Mouse (Mus musculus) embryonic facial prominence, embryonic 13.5 days (tissue): ENCODE data around the gene Rgs7. TPM values are rescaled to one million over a fixed set of nuclear protein-coding genes. Genes with fewer than 3 reads are reported as not detected.

Source experiments
- ATAC-seq: fragments of 200-750 bp; cut with Nextera tagmentation; 2 replicates; pipeline ENCODE4 v1.8.0; 2017; ENCODE audit warnings: low read depth; ENCODE audit not compliant: insufficient number of reproducible peaks, insufficient read depth, low FRiP score, low TSS enrichment
- H3K27ac ChIP-seq: fragments of 300-500 bp; sonication (generic); 2 replicates; pipeline ENCODE4 v1.5.1; 2015; ENCODE audit warnings: moderate library complexity, mild to moderate bottlenecking, inconsistent platforms
- H3K27me3 ChIP-seq: fragments of 300-500 bp; sonication (generic); 2 replicates; pipeline ENCODE4 v1.6.1; 2015; ENCODE audit warnings: mild to moderate bottlenecking, inconsistent platforms
- H3K36me3 ChIP-seq: fragments of 300-500 bp; sonication (generic); 2 replicates; pipeline ENCODE4 v1.6.1; 2015; ENCODE audit warnings: mild to moderate bottlenecking, inconsistent platforms
- H3K4me1 ChIP-seq: fragments of 300-500 bp; sonication (generic); 2 replicates; pipeline ENCODE4 v1.6.1; 2015; ENCODE audit warnings: inconsistent platforms
- H3K4me2 ChIP-seq: fragments of 300-500 bp; sonication (generic); 2 replicates; pipeline ENCODE4 v1.6.1; 2015; ENCODE audit warnings: moderate library complexity, mild to moderate bottlenecking, inconsistent platforms
- H3K4me3 ChIP-seq: fragments of 300-500 bp; sonication (generic); 2 replicates; pipeline ENCODE4 v1.5.1; 2015; ENCODE audit warnings: mild to moderate bottlenecking, inconsistent platforms
- H3K9ac ChIP-seq: fragments of 300-500 bp; sonication (generic); 2 replicates; pipeline ENCODE4 v1.6.1; 2015; ENCODE audit warnings: mild to moderate bottlenecking, inconsistent platforms
- H3K9me3 ChIP-seq: fragments of 300-500 bp; sonication (generic); 2 replicates; pipeline ENCODE4 v1.6.1; 2016; ENCODE audit warnings: inconsistent platforms
- WGBS: fragments of 180-500 bp; shearing (Covaris S2); methylation state at CpG from one replicate; pipeline ENCODE4 v1.1.7; 2015; ENCODE audit warnings: mixed read lengths; 5-methylcytosine and 5-hydroxymethylcytosine counted together
- polyA plus RNA-seq: library from polyadenylated mRNA; unstranded; fragments of >200 nt; fragmentation: Nextera tagmentation; extraction: Ambion mirVana; gene quantifications from 2 replicates; pipeline ENCODE4 v1.2.1, GENCODE M21; 2015

The Rgs7 gene
- polyA plus RNA-seq, 1 experiment from 2014 or later: 3.2 TPM

GRCm38 (mm10) chr1:175300404-175300803 is 191.9 kb downstream of the Rgs7 start:
- Histone ChIP-seq H3K36me3 (no peaks in the 10 kb centered on the region), H3K4me3 (no peak overlapping the region), H3K9me3 (no peaks in the 10 kb centered on the region), H3K27ac (no peak overlapping the region), H3K4me1 (no peaks in the 10 kb centered on the region), H3K27me3 (no peaks in the 10 kb centered on the region), H3K4me2 (no peak overlapping the region), H3K9ac (no peak overlapping the region)
- ATAC-seq: no peak
- 46% methylated on average over 3 of the region's 3 CpGs for WGBS

- whole genome bisulfite sequencing: 92% methylated on average over 2 of the region's 2 CpGs
- Histone ChIP-seq H3K9ac (no peak overlapping the region), H3K4me3 (no peak overlapping the region), H3K4me1 (no peaks in the 10 kb centered on the region), H3K9me3 (no peaks in the 10 kb centered on the region), H3K27me3 (no peaks in the 10 kb centered on the region), H3K36me3 (no peaks in the 10 kb centered on the region), H3K4me2 (no peak overlapping the region), H3K27ac (no peak overlapping the region)
- no peak for ATAC-seq
Observed at GRCm38 (mm10) chr1:175299603-175300397, 192.5 kb downstream of the Rgs7 start.

GRCm38 (mm10) chr1:175296906-175297305 is 195.4 kb downstream of the Rgs7 start:
- H3K27ac ChIP-seq: no peak overlapping the region
- 92% methylated on average over 1 of the region's 1 CpGs for WGBS
- no peaks in the 10 kb centered on the region for H3K9me3 ChIP-seq
- no peak overlapping the region for H3K4me3 ChIP-seq
- ATAC-seq: no peak
- H3K36me3 ChIP-seq: no peaks in the 10 kb centered on the region
- no peak overlapping the region for H3K9ac ChIP-seq
- no peaks in the 10 kb centered on the region for H3K27me3 ChIP-seq
- no peaks in the 10 kb centered on the region for H3K4me1 ChIP-seq
- H3K4me2 ChIP-seq: no peak overlapping the region

- ATAC-seq: no peak
- Histone ChIP-seq H3K4me2 (no peak overlapping the region), H3K27ac (no peak overlapping the region), H3K4me3 (no peak overlapping the region), H3K27me3 (no peaks in the 10 kb centered on the region), H3K9ac (no peak overlapping the region), H3K9me3 (no peaks in the 10 kb centered on the region), H3K36me3 (no peaks in the 10 kb centered on the region), H3K4me1 (no peaks in the 10 kb centered on the region)
- 83% methylated on average over 1 of the region's 1 CpGs for WGBS
Observed at GRCm38 (mm10) chr1:175290072-175290471, 202.2 kb downstream of the Rgs7 start.

DNA sequence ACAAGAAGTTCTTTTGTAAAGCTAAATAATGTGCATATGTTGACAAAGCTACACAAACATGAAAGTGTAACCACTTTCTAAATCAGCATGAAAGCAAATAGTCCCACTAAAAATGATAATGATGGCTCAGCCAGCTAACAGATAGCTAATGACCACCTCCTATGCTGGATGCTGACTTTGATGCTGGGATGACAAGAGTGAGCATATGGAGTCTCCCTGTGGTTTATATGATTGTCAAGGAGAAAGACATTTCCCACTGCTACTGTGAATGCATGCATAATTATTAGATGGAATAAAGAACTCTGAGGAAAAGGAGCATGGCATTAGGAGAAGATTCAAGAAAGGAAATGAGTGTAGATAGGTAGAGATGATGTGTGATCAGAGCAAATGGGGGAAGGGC is 230.0 kb downstream of the Rgs7 start:
- Histone ChIP-seq H3K27me3 (no peaks in the 10 kb centered on the region), H3K4me3 (no peak overlapping the region), H3K36me3 (no peaks in the 10 kb centered on the region), H3K9me3 (no peaks in the 10 kb centered on the region), H3K9ac (no peak overlapping the region), H3K27ac (no peak overlapping the region), H3K4me2 (no peak overlapping the region), H3K4me1 (no peaks in the 10 kb centered on the region)
- ATAC-seq: no peak

GRCm38 (mm10) chr1:175259374-175259773 is 232.9 kb downstream of the Rgs7 start:
- Histone ChIP-seq H3K9me3 (no peaks in the 10 kb centered on the region), H3K9ac (no peak overlapping the region), H3K4me2 (no peak overlapping the region), H3K36me3 (no peaks in the 10 kb centered on the region), H3K4me3 (no peak overlapping the region), H3K4me1 (no peaks in the 10 kb centered on the region), H3K27me3 (no peaks in the 10 kb centered on the region), H3K27ac (no peak overlapping the region)
- 58% methylated on average over 1 of the region's 1 CpGs for WGBS
- ATAC-seq: no peak

DNA sequence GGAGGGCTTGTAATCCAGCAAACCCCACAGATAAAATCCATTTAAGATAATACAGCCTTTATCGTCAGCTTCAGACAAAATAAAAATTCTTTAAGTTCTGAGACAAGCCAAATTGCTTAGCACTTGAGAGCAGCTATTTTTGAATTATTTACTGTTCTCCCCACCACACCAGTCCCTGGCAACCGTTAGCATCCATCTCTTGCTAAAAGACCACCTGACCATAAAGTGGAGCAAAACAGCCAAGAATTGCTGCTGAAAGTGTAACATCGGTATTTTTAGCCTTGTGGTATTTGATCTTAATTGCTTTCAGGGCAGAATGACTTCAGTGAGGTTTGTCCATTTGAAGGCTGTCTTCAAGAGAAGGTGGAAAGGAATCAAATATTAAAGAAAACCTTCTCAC is 237.1 kb downstream of the Rgs7 start:
- no peak overlapping the region for H3K4me3 ChIP-seq
- H3K27ac ChIP-seq: no peak overlapping the region
- no peaks in the 10 kb centered on the region for H3K9me3 ChIP-seq
- H3K27me3 ChIP-seq: no peaks in the 10 kb centered on the region
- no peak overlapping the region for H3K4me2 ChIP-seq
- no peaks in the 10 kb centered on the region for H3K4me1 ChIP-seq
- no peak for ATAC-seq
- WGBS: 47% methylated on average over 3 of the region's 3 CpGs
- no peak overlapping the region for H3K9ac ChIP-seq
- no peaks in the 10 kb centered on the region for H3K36me3 ChIP-seq

DNA sequence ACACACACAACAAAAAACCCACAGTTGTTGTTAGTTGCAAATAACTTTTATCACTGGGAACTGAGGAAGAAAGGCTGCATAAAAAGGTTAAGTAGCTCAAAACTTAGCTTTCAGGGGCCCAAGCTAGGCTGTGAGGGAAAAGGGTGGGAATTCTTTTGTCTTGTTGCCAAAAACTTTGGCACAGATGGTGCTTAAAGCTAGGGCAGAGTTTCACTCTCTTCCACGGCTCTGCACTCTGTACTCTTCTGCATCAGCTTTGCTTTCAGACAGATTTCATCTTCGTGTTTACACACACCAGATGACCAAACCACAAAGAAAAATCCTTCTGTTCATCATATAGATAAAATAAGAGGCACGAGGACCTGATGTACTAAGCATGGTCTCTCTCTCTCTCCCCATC is 237.6 kb downstream of the Rgs7 start:
- H3K9me3 ChIP-seq: no peaks in the 10 kb centered on the region
- H3K9ac ChIP-seq: no peak overlapping the region
- no peaks in the 10 kb centered on the region for H3K4me1 ChIP-seq
- H3K27me3 ChIP-seq: no peaks in the 10 kb centered on the region
- ATAC-seq: no peak
- WGBS: 33% methylated on average over 3 of the region's 3 CpGs
- no peak overlapping the region for H3K27ac ChIP-seq
- no peak overlapping the region for H3K4me2 ChIP-seq
- no peak overlapping the region for H3K4me3 ChIP-seq
- H3K36me3 ChIP-seq: no peaks in the 10 kb centered on the region

DNA sequence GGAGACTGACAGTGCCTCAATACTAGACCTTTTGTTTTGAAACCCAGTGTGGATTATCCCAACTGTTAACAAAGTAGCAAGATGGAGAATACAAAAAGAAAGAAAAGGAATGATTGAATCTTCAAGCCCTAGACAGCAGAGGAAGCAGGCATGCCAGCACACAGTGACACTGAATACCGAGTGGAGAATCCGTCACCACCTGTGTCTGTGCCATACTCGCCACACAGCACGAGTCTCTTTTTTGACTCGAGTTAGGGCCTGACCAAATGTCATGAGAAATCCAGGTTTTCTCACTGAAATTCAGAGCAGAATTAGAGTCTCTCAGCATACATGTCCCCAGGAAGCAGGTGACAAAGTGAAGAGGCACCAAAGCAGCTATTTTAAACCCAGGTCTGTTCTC is 250.2 kb downstream of the Rgs7 start:
- Histone ChIP-seq H3K4me1 (no peaks in the 10 kb centered on the region), H3K4me2 (no peak overlapping the region), H3K27ac (no peak overlapping the region), H3K27me3 (no peaks in the 10 kb centered on the region), H3K9me3 (no peaks in the 10 kb centered on the region), H3K9ac (no peak overlapping the region), H3K36me3 (no peaks in the 10 kb centered on the region), H3K4me3 (no peak overlapping the region)
- 77% methylated on average over 5 of the region's 5 CpGs for WGBS
- no peak for ATAC-seq

- ATAC-seq: no peak
- no peaks in the 10 kb centered on the region for H3K9me3 ChIP-seq
Observed at GRCm38 (mm10) chr1:175240137-175240536, 252.2 kb downstream of the Rgs7 start.

GRCm38 (mm10) chr1:175221593-175222500 is 270.5 kb downstream of the Rgs7 start:
- H3K9ac ChIP-seq: no peak overlapping the region
- H3K4me1 ChIP-seq: no peaks in the 10 kb centered on the region
- no peaks in the 10 kb centered on the region for H3K9me3 ChIP-seq
- no peaks in the 10 kb centered on the region for H3K27me3 ChIP-seq
- 81% methylated on average over 3 of the region's 3 CpGs for WGBS
- H3K36me3 ChIP-seq: no peaks in the 10 kb centered on the region
- ATAC-seq: no peak
- H3K27ac ChIP-seq: no peak overlapping the region
- no peak overlapping the region for H3K4me3 ChIP-seq
- H3K4me2 ChIP-seq: no peak overlapping the region

More at GRCm38 (mm10) chr1:175240137-175240536, 252.2 kb downstream of the Rgs7 start:
- H3K4me1 ChIP-seq: no peaks in the 10 kb centered on the region
- H3K27ac ChIP-seq: no peak overlapping the region
- 76% methylated on average over 2 of the region's 2 CpGs for WGBS
- H3K27me3 ChIP-seq: no peaks in the 10 kb centered on the region
- no peak overlapping the region for H3K4me2 ChIP-seq
- no peak overlapping the region for H3K9ac ChIP-seq
- H3K36me3 ChIP-seq: no peaks in the 10 kb centered on the region
- no peak overlapping the region for H3K4me3 ChIP-seq

- Histone ChIP-seq H3K27ac (no peak overlapping the region), H3K36me3 (no peaks in the 10 kb centered on the region), H3K9me3 (no peaks in the 10 kb centered on the region), H3K27me3 (no peaks in the 10 kb centered on the region), H3K9ac (no peak overlapping the region), H3K4me1 (no peaks in the 10 kb centered on the region), H3K4me2 (no peak overlapping the region), H3K4me3 (no peak overlapping the region)
- ATAC-seq: no peak
- WGBS: 83% methylated on average over 2 of the region's 2 CpGs
Observed at GRCm38 (mm10) chr1:175219563-175219962, 272.7 kb downstream of the Rgs7 start.
